Mouse (Mus musculus) thymus, adult 2 months (tissue): ENCODE measurements around the gene Pigl.

ENCODE experiments used
- CTCF ChIP-seq: fragments of 200-500 bp; IDR thresholded peaks from 2 replicates; pipeline ENCODE4 v1.5.1; 2012; ENCODE audit warnings: mild to moderate bottlenecking, control low read depth, low read length, moderate library complexity, borderline replicate concordance; ENCODE audit not compliant: control insufficient read depth, poor library complexity, insufficient read depth; ENCODE audit errors: extremely low read depth
- POLR2A ChIP-seq: fragments of 200-500 bp; IDR thresholded peaks from 2 replicates; pipeline ENCODE4 v1.6.1; 2012; ENCODE audit warnings: mild to moderate bottlenecking, low read length, control low read depth, moderate library complexity; ENCODE audit not compliant: control insufficient read depth, poor library complexity, insufficient read depth; ENCODE audit errors: extremely low read depth

DNA sequence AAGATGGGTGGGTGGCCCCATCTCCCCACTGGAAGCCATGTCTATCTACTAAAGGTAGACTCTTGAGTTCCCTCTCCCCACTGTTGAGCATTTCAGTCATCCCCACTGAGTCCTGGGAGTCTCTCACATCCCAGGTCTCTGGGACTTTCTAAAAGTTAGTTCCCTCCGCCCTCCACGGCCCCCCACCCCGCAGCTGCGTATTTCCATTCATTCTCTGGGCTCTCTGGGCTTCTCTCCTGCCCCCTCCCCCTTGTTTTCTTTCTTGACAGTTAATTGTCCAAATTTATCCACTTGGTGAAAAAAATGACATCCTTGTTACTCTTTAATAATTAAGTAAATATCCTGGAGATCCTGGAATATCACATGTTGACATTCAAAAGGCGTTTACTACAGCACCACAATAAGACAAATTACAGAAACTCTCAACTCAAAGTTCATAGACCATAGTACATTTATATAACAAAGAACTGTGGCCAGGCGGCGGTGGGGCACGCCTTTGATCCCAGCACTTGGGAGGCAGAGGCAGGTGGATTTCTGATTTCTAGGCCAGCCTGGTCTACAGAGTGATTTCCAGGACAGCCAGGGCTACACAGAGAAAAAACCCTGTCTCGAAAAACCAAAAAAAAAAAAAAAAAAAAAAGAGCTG lies 17.5 kb upstream of the Pigl start:
- TF ChIP-seq POLR2A, result no peak
- no peak for TF ChIP-seq CTCF
